Mouse (Mus musculus): ENCODE data around the gene Pdgfb. TPM values are rescaled to one million over a fixed set of nuclear protein-coding genes. Genes with fewer than 3 reads are reported as not detected.

Gene Pdgfb
- polyA plus RNA-seq, 1 experiment = not detected

GRCm38 (mm10) chr15:80004644-80005340 is 10.0 kb downstream of the Pdgfb start:
- TF ChIP-seq GATA1 (IDR thresholded peaks at IDR 0.05; ENCODE audit: low read length) = no peak

DNA sequence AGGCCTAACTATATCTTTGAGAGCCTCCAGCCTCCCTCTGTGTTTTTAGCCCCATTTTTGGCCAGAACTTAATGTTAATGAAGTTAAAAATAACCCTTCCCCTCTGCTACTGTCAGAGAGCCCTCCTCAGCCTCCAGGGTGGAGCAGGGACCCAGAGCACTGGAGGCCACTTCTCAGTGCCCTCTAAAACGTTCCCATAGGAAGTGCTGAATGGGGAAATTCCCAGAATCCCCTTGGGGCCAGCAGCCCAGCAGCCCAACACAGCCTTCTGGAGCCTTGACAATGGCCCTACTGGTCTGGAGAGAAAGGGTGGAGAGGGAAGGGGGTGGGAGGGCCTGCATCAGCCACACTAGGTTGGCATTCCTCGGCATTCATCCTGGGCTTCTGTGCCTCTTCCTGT is 11.2 kb downstream of the Pdgfb start:
- no peak for TF ChIP-seq GATA1 (IDR thresholded peaks at IDR 0.05; ENCODE audit: low read length)

DNA sequence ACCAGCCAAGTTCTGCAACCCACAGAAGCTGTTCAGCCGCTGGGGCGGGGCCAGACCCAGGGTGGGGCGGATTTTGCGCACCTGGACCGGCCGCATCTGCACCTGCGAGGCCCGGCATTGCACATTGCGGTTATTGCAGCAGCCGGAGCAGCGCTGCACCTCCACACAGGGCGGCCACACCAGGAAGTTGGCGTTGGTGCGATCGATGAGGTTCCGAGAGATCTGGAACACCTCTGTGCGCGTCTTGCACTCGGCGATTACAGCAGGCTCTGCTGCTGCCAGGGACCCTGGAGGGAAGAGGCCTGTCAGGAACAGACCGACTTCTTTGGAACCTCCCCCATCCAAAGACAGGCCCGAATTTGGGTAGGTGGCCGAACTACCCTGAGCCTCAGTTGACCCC is 13.2 kb downstream of the Pdgfb start:
- no peak for TF ChIP-seq GATA1 (IDR thresholded peaks at IDR 0.05; ENCODE audit: low read length)

- TF ChIP-seq GATA1 (IDR thresholded peaks at IDR 0.05; ENCODE audit: low read length) = no peak
Measured at GRCm38 (mm10) chr15:80000694-80001093, 14.1 kb downstream of the Pdgfb start.

- no peak for TF ChIP-seq GATA1 (IDR thresholded peaks at IDR 0.05; ENCODE audit: low read length)
Measured at GRCm38 (mm10) chr15:79997988-79998387, 16.8 kb downstream of the Pdgfb start.

DNA sequence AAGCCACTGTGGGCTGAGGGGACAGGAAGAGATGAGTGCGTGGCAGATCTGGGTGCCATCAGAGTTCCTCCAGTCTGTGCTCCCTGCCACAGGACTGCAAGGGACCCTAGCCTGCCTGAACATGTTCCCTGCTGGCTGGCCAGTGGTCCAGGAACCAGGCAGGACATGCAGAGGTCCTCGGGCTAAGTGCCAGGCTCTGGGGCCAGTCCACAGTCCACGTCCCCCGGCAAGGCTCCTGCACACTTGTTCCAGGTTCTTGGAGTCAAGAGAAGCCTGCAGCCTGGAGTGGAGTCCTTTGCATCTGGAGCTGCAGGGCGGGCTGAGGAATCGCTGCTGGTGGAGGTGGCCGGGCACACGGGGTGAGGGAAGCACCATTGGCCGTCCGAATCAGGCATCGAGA is 18.0 kb downstream of the Pdgfb start:
- no peak for TF ChIP-seq GATA1 (IDR thresholded peaks at IDR 0.05; ENCODE audit: low read length)

- TF ChIP-seq GATA1 (IDR thresholded peaks at IDR 0.05; ENCODE audit: low read length) = no peak
Measured at GRCm38 (mm10) chr15:79995552-79995951, 19.2 kb downstream of the Pdgfb start.

- no peak for TF ChIP-seq GATA1 (IDR thresholded peaks at IDR 0.05; ENCODE audit: low read length)
Measured at GRCm38 (mm10) chr15:79994566-79994965, 20.2 kb downstream of the Pdgfb start.

DNA sequence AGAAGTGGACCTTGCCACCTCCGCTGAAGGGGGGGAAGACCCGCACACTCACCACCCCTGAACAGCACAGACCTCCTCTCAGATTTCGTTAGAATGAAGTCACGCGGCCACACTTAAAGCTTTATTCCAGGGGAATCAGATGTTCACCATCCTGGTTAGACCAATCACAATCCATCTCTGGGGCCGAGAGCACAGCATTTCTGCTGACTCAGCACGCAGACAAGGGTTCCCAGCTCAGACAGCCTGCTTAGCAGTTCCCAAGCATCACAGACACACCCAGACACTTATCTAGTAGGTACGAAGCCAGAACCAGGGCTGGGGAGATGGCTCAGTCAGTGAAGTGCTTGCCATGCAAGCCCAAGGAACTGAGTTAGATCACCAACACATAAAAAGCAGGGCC is 28.6 kb downstream of the Pdgfb start:
- TF ChIP-seq GATA1 (IDR thresholded peaks at IDR 0.05; ENCODE audit: low read length) = no peak

- no peak for TF ChIP-seq GATA1 (IDR thresholded peaks at IDR 0.05; ENCODE audit: low read length)
Measured at GRCm38 (mm10) chr15:79985471-79985870, 29.3 kb downstream of the Pdgfb start.

DNA sequence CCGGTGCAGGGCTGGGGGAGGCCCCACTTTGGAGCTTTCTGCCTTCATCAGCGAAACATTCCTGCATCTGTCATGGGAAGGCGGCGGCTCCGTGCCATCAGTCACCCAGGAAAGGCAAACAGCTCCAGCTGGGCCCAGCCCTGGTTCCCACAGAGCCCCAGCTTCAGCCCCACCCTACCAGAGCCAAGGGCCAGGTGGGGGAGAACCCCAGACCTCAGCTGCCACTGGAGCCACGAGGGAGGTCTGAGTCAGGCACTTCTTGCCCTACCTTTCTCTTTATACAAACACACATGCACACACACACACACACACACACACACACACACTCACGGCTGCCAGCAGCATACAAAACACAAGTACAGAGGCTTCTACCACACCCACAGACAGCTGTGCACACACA is 30.6 kb downstream of the Pdgfb start:
- TF ChIP-seq GATA1 (IDR thresholded peaks at IDR 0.05; ENCODE audit: low read length) = no peak

- TF ChIP-seq GATA1 (IDR thresholded peaks at IDR 0.05; ENCODE audit: low read length) = no peak
Measured at GRCm38 (mm10) chr15:79980716-79981115, 34.1 kb downstream of the Pdgfb start.

GRCm38 (mm10) chr15:79972186-79972585 is 42.6 kb downstream of the Pdgfb start:
- TF ChIP-seq GATA1 (IDR thresholded peaks at IDR 0.05; ENCODE audit: low read length) = no peak

DNA sequence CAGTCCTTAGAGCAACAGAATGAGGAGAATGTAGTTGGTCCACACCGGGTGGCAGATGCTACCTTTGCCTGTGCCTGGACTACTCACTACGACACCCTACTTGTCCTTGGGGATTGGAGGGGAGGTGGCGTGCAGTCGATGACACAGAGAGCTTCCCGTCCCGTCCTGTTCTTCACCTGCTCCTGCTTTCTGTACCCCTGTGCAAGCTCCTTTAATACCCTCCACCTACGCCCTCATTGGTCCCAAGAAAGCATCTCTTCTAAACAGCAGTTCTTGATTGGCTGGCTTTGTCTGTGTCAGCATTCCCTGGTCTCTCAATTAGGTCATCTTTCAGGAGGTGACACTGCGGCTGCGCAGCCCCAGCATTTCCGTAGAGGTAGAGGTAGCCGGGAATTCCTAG is 43.8 kb downstream of the Pdgfb start, which contains the start of gene Cbx7:
Gene Cbx7 (minus strand): TSS at position 180 of the 400 bp plus-strand sequence.
- no peak for TF ChIP-seq GATA1 (IDR thresholded peaks at IDR 0.05; ENCODE audit: low read length)

DNA sequence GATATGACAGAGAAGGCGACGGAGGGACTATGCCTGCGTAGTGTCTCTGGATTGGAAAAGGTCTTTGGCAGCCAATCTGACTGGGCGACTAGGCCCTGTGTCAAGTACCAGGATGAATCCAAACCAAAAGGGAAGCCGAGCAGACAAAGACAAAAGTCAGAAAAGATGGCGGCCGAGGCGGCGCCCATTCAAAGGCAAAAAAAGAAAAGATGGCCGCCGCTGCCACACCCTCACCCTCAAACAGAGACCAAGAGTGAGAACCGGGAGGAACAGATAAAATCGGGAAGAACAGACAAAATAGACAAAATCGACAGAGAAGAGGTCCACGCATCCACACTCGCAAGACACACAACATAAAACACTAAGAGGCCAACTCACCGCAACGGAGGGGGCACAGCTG is 44.3 kb downstream of the Pdgfb start:
- no peak for TF ChIP-seq GATA1 (IDR thresholded peaks at IDR 0.05; ENCODE audit: low read length)

DNA sequence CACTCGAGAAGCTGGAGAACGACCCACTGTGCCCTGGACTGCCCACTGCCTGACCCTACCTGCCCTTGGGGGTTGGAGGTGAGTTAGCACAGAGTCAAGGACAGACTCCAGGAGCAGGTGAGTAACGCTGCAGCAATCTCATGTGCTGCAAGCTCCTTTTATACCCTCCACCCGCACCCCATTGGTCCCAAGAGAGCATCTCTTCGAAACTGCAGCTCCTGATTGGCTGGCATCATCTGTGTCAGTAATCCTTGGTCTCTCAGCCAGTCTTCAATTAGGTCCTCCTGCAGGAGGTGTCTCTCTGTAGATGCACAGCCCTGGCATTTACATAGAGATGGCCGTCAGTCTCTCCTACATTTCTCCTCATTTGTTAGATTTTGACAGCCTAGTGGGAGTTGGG is 47.4 kb downstream of the Pdgfb start:
- no peak for TF ChIP-seq GATA1 (IDR thresholded peaks at IDR 0.05; ENCODE audit: low read length)

- no peak for TF ChIP-seq GATA1 (IDR thresholded peaks at IDR 0.05; ENCODE audit: low read length)
Measured at GRCm38 (mm10) chr15:79964376-79964775, 50.4 kb downstream of the Pdgfb start.

DNA sequence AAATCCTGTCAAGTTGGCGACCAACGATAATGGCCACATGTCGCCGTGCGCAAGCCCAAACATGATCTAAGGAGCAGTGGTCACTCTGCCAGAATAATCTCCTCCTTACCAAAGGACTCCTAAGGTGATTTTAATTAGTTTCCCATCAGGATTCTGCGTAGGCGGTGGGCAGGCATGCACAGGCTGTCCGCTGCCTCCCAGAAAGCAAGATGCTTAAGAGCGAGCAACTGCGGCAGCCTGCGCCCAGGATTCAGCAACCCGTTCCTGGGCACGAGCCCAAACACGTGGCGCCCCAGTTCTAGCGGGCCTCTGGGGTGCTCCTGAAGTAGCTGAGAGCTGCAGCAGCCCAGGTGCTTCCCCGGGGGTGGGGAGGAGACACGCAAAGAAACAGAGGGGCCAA is 52.1 kb downstream of the Pdgfb start:
- TF ChIP-seq GATA1 (IDR thresholded peaks at IDR 0.05; ENCODE audit: low read length) = no peak

All from G1E-ER4 (cell line).